Mouse (Mus musculus): Measurements from ENCODE around the gene Nr4a2. TPM values are rescaled to one million over a fixed set of nuclear protein-coding genes. Genes with fewer than 3 reads are reported as not detected.

Nr4a2 gene
- 0.28 and 0.31 TPM in 2 replicates for polyA plus RNA-seq (2015; fragmentation: Nextera tagmentation; extraction: Ambion mirVana)

- peak within 1 kb of the TSS; percentile 78 for H3K27ac ChIP-seq (replicated peaks)
- peak within 1 kb of the TSS; percentile 80 for H3K9ac ChIP-seq
- H3K27me3 ChIP-seq: peaks cover 20% of the 10 kb centered on the region
- peak within 1 kb of the TSS; percentile 96 for H3K4me2 ChIP-seq
- H3K9me3 ChIP-seq (replicated peaks): no peaks in the 10 kb centered on the region
- peak; percentile 82 for ATAC-seq (ENCODE audit: insufficient read depth)
- no peaks in the 10 kb centered on the region for H3K36me3 ChIP-seq (replicated peaks)
- H3K4me1 ChIP-seq (replicated peaks): peaks cover 13% of the 10 kb centered on the region
- peak within 1 kb of the TSS; percentile 80 for H3K4me3 ChIP-seq (replicated peaks)
- WGBS (ENCODE audit: insufficient replicate concordance): 8% methylated on average over 47 of the region's 69 CpGs
Observed at GRCm38 (mm10) chr2:57123991-57124840, at the start of gene Nr4a2. Gene Nr4a2 (minus strand): TSS chr2:57124003.

GRCm38 (mm10) chr2:57165416-57165815 is 41.6 kb upstream of the Nr4a2 start:
- no peaks in the 10 kb centered on the region for H3K36me3 ChIP-seq (replicated peaks)
- no peak overlapping the region for H3K9ac ChIP-seq
- H3K4me1 ChIP-seq (replicated peaks): no peaks in the 10 kb centered on the region
- H3K27ac ChIP-seq (replicated peaks): no peak overlapping the region
- no peak overlapping the region for H3K4me2 ChIP-seq
- WGBS (ENCODE audit: insufficient replicate concordance): 34% methylated on average over 1 of the region's 1 CpGs
- no peak overlapping the region for H3K4me3 ChIP-seq (replicated peaks)
- no peak for ATAC-seq (ENCODE audit: insufficient read depth)
- H3K27me3 ChIP-seq: no peaks in the 10 kb centered on the region
- H3K9me3 ChIP-seq (replicated peaks): no peaks in the 10 kb centered on the region

GRCm38 (mm10) chr2:57156814-57157213 is 33.0 kb upstream of the Nr4a2 start:
- Histone ChIP-seq H3K27me3 (no peaks in the 10 kb centered on the region), H3K36me3 (replicated peaks) (no peaks in the 10 kb centered on the region), H3K4me3 (replicated peaks) (no peak overlapping the region), H3K9me3 (replicated peaks) (no peaks in the 10 kb centered on the region), H3K4me2 (no peak overlapping the region), H3K9ac (no peak overlapping the region), H3K27ac (replicated peaks) (no peak overlapping the region), H3K4me1 (replicated peaks) (no peaks in the 10 kb centered on the region)
- ATAC-seq (ENCODE audit: insufficient read depth): no peak
- WGBS (ENCODE audit: insufficient replicate concordance): 72% methylated on average over 9 of the region's 9 CpGs

- Histone ChIP-seq H3K4me3 (replicated peaks) (no peak overlapping the region), H3K27ac (replicated peaks) (no peak overlapping the region), H3K9ac (no peak overlapping the region), H3K27me3 (no peaks in the 10 kb centered on the region), H3K9me3 (replicated peaks) (no peaks in the 10 kb centered on the region), H3K36me3 (replicated peaks) (no peaks in the 10 kb centered on the region), H3K4me1 (replicated peaks) (no peaks in the 10 kb centered on the region), H3K4me2 (no peak overlapping the region)
- 54% methylated on average over 4 of the region's 4 CpGs for WGBS (ENCODE audit: insufficient replicate concordance)
- ATAC-seq (ENCODE audit: insufficient read depth): no peak
Observed at GRCm38 (mm10) chr2:57149796-57150195, 26.0 kb upstream of the Nr4a2 start.

GRCm38 (mm10) chr2:57148231-57148630 is 24.4 kb upstream of the Nr4a2 start:
- no peaks in the 10 kb centered on the region for H3K9me3 ChIP-seq (replicated peaks)
- H3K36me3 ChIP-seq (replicated peaks): no peaks in the 10 kb centered on the region
- H3K4me3 ChIP-seq (replicated peaks): no peak overlapping the region
- H3K27me3 ChIP-seq: no peaks in the 10 kb centered on the region
- H3K4me2 ChIP-seq: no peak overlapping the region
- H3K4me1 ChIP-seq (replicated peaks): no peaks in the 10 kb centered on the region
- ATAC-seq (ENCODE audit: insufficient read depth): no peak
- no peak overlapping the region for H3K27ac ChIP-seq (replicated peaks)
- H3K9ac ChIP-seq: no peak overlapping the region
- WGBS (ENCODE audit: insufficient replicate concordance): 56% methylated on average over 2 of the region's 2 CpGs

- WGBS (ENCODE audit: insufficient replicate concordance): 68% methylated on average over 5 of the region's 5 CpGs
- H3K4me1 ChIP-seq (replicated peaks): no peaks in the 10 kb centered on the region
Observed at GRCm38 (mm10) chr2:57145646-57146421, 22.0 kb upstream of the Nr4a2 start.

GRCm38 (mm10) chr2:57138594-57138993 is 14.8 kb upstream of the Nr4a2 start:
- WGBS (ENCODE audit: insufficient replicate concordance): 67% methylated on average over 6 of the region's 6 CpGs
- Histone ChIP-seq H3K9ac (no peak overlapping the region), H3K4me1 (replicated peaks) (no peaks in the 10 kb centered on the region), H3K27me3 (no peaks in the 10 kb centered on the region), H3K4me2 (no peak overlapping the region), H3K9me3 (replicated peaks) (no peaks in the 10 kb centered on the region), H3K4me3 (replicated peaks) (no peak overlapping the region), H3K27ac (replicated peaks) (no peak overlapping the region), H3K36me3 (replicated peaks) (no peaks in the 10 kb centered on the region)
- ATAC-seq (ENCODE audit: insufficient read depth): no peak

More at GRCm38 (mm10) chr2:57145646-57146421, 22.0 kb upstream of the Nr4a2 start:
- H3K9me3 ChIP-seq (replicated peaks): no peaks in the 10 kb centered on the region
- H3K36me3 ChIP-seq (replicated peaks): no peaks in the 10 kb centered on the region
- H3K4me3 ChIP-seq (replicated peaks): no peak overlapping the region
- no peak for ATAC-seq (ENCODE audit: insufficient read depth)
- no peaks in the 10 kb centered on the region for H3K27me3 ChIP-seq
- H3K4me2 ChIP-seq: no peak overlapping the region
- no peak overlapping the region for H3K9ac ChIP-seq
- H3K27ac ChIP-seq (replicated peaks): no peak overlapping the region

GRCm38 (mm10) chr2:57127461-57127860 is 3.7 kb upstream of the Nr4a2 start:
- no peak overlapping the region for H3K27ac ChIP-seq (replicated peaks)
- peaks cover 13% of the 10 kb centered on the region for H3K4me1 ChIP-seq (replicated peaks)
- peaks cover 24% of the 10 kb centered on the region for H3K27me3 ChIP-seq
- H3K4me3 ChIP-seq (replicated peaks): no peak overlapping the region
- H3K9ac ChIP-seq: no peak overlapping the region
- WGBS (ENCODE audit: insufficient replicate concordance): 51% methylated on average over 4 of the region's 4 CpGs
- H3K9me3 ChIP-seq (replicated peaks): no peaks in the 10 kb centered on the region
- H3K36me3 ChIP-seq (replicated peaks): no peaks in the 10 kb centered on the region
- no peak for ATAC-seq (ENCODE audit: insufficient read depth)
- no peak overlapping the region for H3K4me2 ChIP-seq

- Histone ChIP-seq H3K9ac (no peak overlapping the region), H3K4me3 (replicated peaks) (no peak overlapping the region), H3K27me3 (peaks cover 23% of the 10 kb centered on the region), H3K4me2 (peak overlapping the region; percentile 20; the same call in 1 of the 2 replicates), H3K4me1 (replicated peaks) (peaks cover 13% of the 10 kb centered on the region), H3K36me3 (replicated peaks) (no peaks in the 10 kb centered on the region), H3K27ac (replicated peaks) (no peak overlapping the region), H3K9me3 (replicated peaks) (no peaks in the 10 kb centered on the region)
- no peak for ATAC-seq (ENCODE audit: insufficient read depth)
- 35% methylated on average over 6 of the region's 6 CpGs for WGBS (ENCODE audit: insufficient replicate concordance)
Observed at GRCm38 (mm10) chr2:57125891-57126290, 2.1 kb upstream of the Nr4a2 start.

GRCm38 (mm10) chr2:57122986-57123980 is 520 bp downstream of the Nr4a2 start:
- Histone ChIP-seq H3K4me2 (peak overlapping the region; percentile 96), H3K4me3 (replicated peaks) (peak overlapping the region; percentile 80), H3K4me1 (replicated peaks) (peaks cover 13% of the 10 kb centered on the region), H3K27me3 (peaks cover 18% of the 10 kb centered on the region), H3K27ac (replicated peaks) (peak overlapping the region; percentile 78), H3K9ac (peak overlapping the region; percentile 80), H3K36me3 (replicated peaks) (no peaks in the 10 kb centered on the region), H3K9me3 (replicated peaks) (no peaks in the 10 kb centered on the region)
- ATAC-seq (ENCODE audit: insufficient read depth): peak; percentile 80
- 1% methylated on average over 63 of the region's 67 CpGs for WGBS (ENCODE audit: insufficient replicate concordance)

All from liver, embryonic 15.5 days (tissue).